Mouse (Mus musculus): ENCODE measurements around the gene Sf3b1. TPM values are rescaled to one million over a fixed set of nuclear protein-coding genes. Genes with fewer than 3 reads are reported as not detected.
"Not testable (repeated sequence)": the region's sequence is repeated elsewhere in the genome, so short reads cannot be mapped to it uniquely, and the experiment has no call there.

The Sf3b1 gene
- polyA plus RNA-seq, 1 experiment from 2014 or later = 270 TPM

- ATAC-seq (ENCODE audit: insufficient read depth, low FRiP score); H3K4me2 ChIP-seq (ENCODE audit: low read depth, low read length); H3K4me1 ChIP-seq (ENCODE audit: control insufficient read depth, insufficient read depth, low read length); H3K27ac ChIP-seq (ENCODE audit: low read length); H3K27me3 ChIP-seq (ENCODE audit: control insufficient read depth, insufficient read depth, low read length); H3K4me3 ChIP-seq (replicated peaks; ENCODE audit: low read length); H3K9me3 ChIP-seq (replicated peaks; ENCODE audit: control insufficient read depth, low read length); H3K36me3 ChIP-seq (ENCODE audit: control insufficient read depth, insufficient read depth, low read length); H3K9ac ChIP-seq (ENCODE audit: low read length): not testable (repeated sequence)
- WGBS = 88% methylated on average over 2 of the region's 2 CpGs
Measured at GRCm38 (mm10) chr1:55008313-55008712, 19.0 kb downstream of the Sf3b1 start.

- WGBS = 90% methylated on average over 5 of the region's 5 CpGs
- no peak overlapping the region for H3K4me2 ChIP-seq (ENCODE audit: low read depth, low read length)
- no peak overlapping the region for H3K4me3 ChIP-seq (replicated peaks; ENCODE audit: low read length)
- H3K27me3 ChIP-seq (ENCODE audit: control insufficient read depth, insufficient read depth, low read length) = no peaks in the 10 kb centered on the region
- H3K9me3 ChIP-seq (replicated peaks; ENCODE audit: control insufficient read depth, low read length) = no peaks in the 10 kb centered on the region
- no peak overlapping the region for H3K9ac ChIP-seq (ENCODE audit: low read length)
- no peak for ATAC-seq (ENCODE audit: insufficient read depth, low FRiP score)
- no peak overlapping the region for H3K27ac ChIP-seq (ENCODE audit: low read length)
- no peaks in the 10 kb centered on the region for H3K4me1 ChIP-seq (ENCODE audit: control insufficient read depth, insufficient read depth, low read length)
- H3K36me3 ChIP-seq (ENCODE audit: control insufficient read depth, insufficient read depth, low read length) = peaks cover 39% of the 10 kb centered on the region
Measured at GRCm38 (mm10) chr1:54993581-54993980, 33.7 kb downstream of the Sf3b1 start.

GRCm38 (mm10) chr1:54986248-54986647 is 41.0 kb downstream of the Sf3b1 start:
- Histone ChIP-seq H3K4me2 (ENCODE audit: low read depth, low read length) (no peak overlapping the region), H3K27ac (ENCODE audit: low read length) (no peak overlapping the region), H3K4me3 (replicated peaks; ENCODE audit: low read length) (no peak overlapping the region), H3K9me3 (replicated peaks; ENCODE audit: control insufficient read depth, low read length) (no peaks in the 10 kb centered on the region), H3K4me1 (ENCODE audit: control insufficient read depth, insufficient read depth, low read length) (no peaks in the 10 kb centered on the region), H3K36me3 (ENCODE audit: control insufficient read depth, insufficient read depth, low read length) (peaks cover 10% of the 10 kb centered on the region; the same call in 1 of the 2 replicates), H3K27me3 (ENCODE audit: control insufficient read depth, insufficient read depth, low read length) (no peaks in the 10 kb centered on the region), H3K9ac (ENCODE audit: low read length) (no peak overlapping the region)
- no peak for ATAC-seq (ENCODE audit: insufficient read depth, low FRiP score)
- WGBS = 95% methylated on average over 5 of the region's 5 CpGs

- 90% methylated on average over 3 of the region's 3 CpGs for whole genome bisulfite sequencing
- H3K4me1 ChIP-seq (ENCODE audit: control insufficient read depth, insufficient read depth, low read length) = no peaks in the 10 kb centered on the region
- no peak overlapping the region for H3K4me3 ChIP-seq (replicated peaks; ENCODE audit: low read length)
- H3K9me3 ChIP-seq (replicated peaks; ENCODE audit: control insufficient read depth, low read length) = no peaks in the 10 kb centered on the region
- peaks cover 10% of the 10 kb centered on the region; the same call in 1 of the 2 replicates for H3K36me3 ChIP-seq (ENCODE audit: control insufficient read depth, insufficient read depth, low read length)
- H3K27ac ChIP-seq (ENCODE audit: low read length) = no peak overlapping the region
- H3K9ac ChIP-seq (ENCODE audit: low read length) = no peak overlapping the region
- no peaks in the 10 kb centered on the region for H3K27me3 ChIP-seq (ENCODE audit: control insufficient read depth, insufficient read depth, low read length)
- ATAC-seq (ENCODE audit: insufficient read depth, low FRiP score) = no peak
- H3K4me2 ChIP-seq (ENCODE audit: low read depth, low read length) = no peak overlapping the region
Measured at GRCm38 (mm10) chr1:54985831-54986230, 41.5 kb downstream of the Sf3b1 start.

- Histone ChIP-seq H3K4me1 (ENCODE audit: control insufficient read depth, insufficient read depth, low read length) (no peaks in the 10 kb centered on the region), H3K4me2 (ENCODE audit: low read depth, low read length) (no peak overlapping the region), H3K4me3 (replicated peaks; ENCODE audit: low read length) (no peak overlapping the region), H3K27ac (ENCODE audit: low read length) (no peak overlapping the region), H3K36me3 (ENCODE audit: control insufficient read depth, insufficient read depth, low read length) (peaks cover 9% of the 10 kb centered on the region; the same call in 1 of the 2 replicates), H3K27me3 (ENCODE audit: control insufficient read depth, insufficient read depth, low read length) (no peaks in the 10 kb centered on the region), H3K9ac (ENCODE audit: low read length) (no peak overlapping the region), H3K9me3 (replicated peaks; ENCODE audit: control insufficient read depth, low read length) (no peaks in the 10 kb centered on the region)
- 87% methylated on average over 7 of the region's 7 CpGs for WGBS
- ATAC-seq (ENCODE audit: insufficient read depth, low FRiP score) = no peak
Measured at GRCm38 (mm10) chr1:54984154-54984553, 43.1 kb downstream of the Sf3b1 start.

GRCm38 (mm10) chr1:54983339-54983738 is 43.9 kb downstream of the Sf3b1 start:
- Histone ChIP-seq H3K27ac (ENCODE audit: low read length) (no peak overlapping the region), H3K9ac (ENCODE audit: low read length) (no peak overlapping the region), H3K27me3 (ENCODE audit: control insufficient read depth, insufficient read depth, low read length) (no peaks in the 10 kb centered on the region), H3K4me3 (replicated peaks; ENCODE audit: low read length) (no peak overlapping the region), H3K4me1 (ENCODE audit: control insufficient read depth, insufficient read depth, low read length) (no peaks in the 10 kb centered on the region), H3K9me3 (replicated peaks; ENCODE audit: control insufficient read depth, low read length) (no peaks in the 10 kb centered on the region), H3K4me2 (ENCODE audit: low read depth, low read length) (no peak overlapping the region), H3K36me3 (ENCODE audit: control insufficient read depth, insufficient read depth, low read length) (0 out of 2 replicates have a peak, but pooled peaks cover 6% of the 10 kb centered on the region)
- ATAC-seq (ENCODE audit: insufficient read depth, low FRiP score) = no peak; the same call in 1 of the 2 replicates
- WGBS = 60% methylated on average over 3 of the region's 3 CpGs

GRCm38 (mm10) chr1:54982636-54983035 is 44.6 kb downstream of the Sf3b1 start:
- 87% methylated on average over 3 of the region's 3 CpGs for WGBS
- Histone ChIP-seq H3K4me1 (ENCODE audit: control insufficient read depth, insufficient read depth, low read length) (no peaks in the 10 kb centered on the region), H3K4me3 (replicated peaks; ENCODE audit: low read length) (no peak overlapping the region), H3K27ac (ENCODE audit: low read length) (no peak overlapping the region), H3K4me2 (ENCODE audit: low read depth, low read length) (no peak overlapping the region), H3K9ac (ENCODE audit: low read length) (no peak overlapping the region), H3K36me3 (ENCODE audit: control insufficient read depth, insufficient read depth, low read length) (0 out of 2 replicates have a peak, but pooled peaks cover 6% of the 10 kb centered on the region), H3K27me3 (ENCODE audit: control insufficient read depth, insufficient read depth, low read length) (no peaks in the 10 kb centered on the region), H3K9me3 (replicated peaks; ENCODE audit: control insufficient read depth, low read length) (no peaks in the 10 kb centered on the region)
- ATAC-seq (ENCODE audit: insufficient read depth, low FRiP score) = no peak

GRCm38 (mm10) chr1:54979226-54979984 is 47.9 kb downstream of the Sf3b1 start:
- ATAC-seq (ENCODE audit: insufficient read depth, low FRiP score) = no peak
- H3K4me2 ChIP-seq (ENCODE audit: low read depth, low read length) = no peak overlapping the region
- H3K4me1 ChIP-seq (ENCODE audit: control insufficient read depth, insufficient read depth, low read length) = no peaks in the 10 kb centered on the region
- no peaks in the 10 kb centered on the region for H3K27me3 ChIP-seq (ENCODE audit: control insufficient read depth, insufficient read depth, low read length)
- H3K36me3 ChIP-seq (ENCODE audit: control insufficient read depth, insufficient read depth, low read length) = no peaks in the 10 kb centered on the region
- 52% methylated on average over 1 of the region's 1 CpGs for WGBS
- no peak overlapping the region for H3K4me3 ChIP-seq (replicated peaks; ENCODE audit: low read length)
- no peaks in the 10 kb centered on the region for H3K9me3 ChIP-seq (replicated peaks; ENCODE audit: control insufficient read depth, low read length)
- no peak overlapping the region for H3K27ac ChIP-seq (ENCODE audit: low read length)
- H3K9ac ChIP-seq (ENCODE audit: low read length) = no peak overlapping the region

GRCm38 (mm10) chr1:54971687-54972404 is 55.4 kb downstream of the Sf3b1 start:
- H3K4me2 ChIP-seq (ENCODE audit: low read depth, low read length) = no peak overlapping the region
- H3K27me3 ChIP-seq (ENCODE audit: control insufficient read depth, insufficient read depth, low read length) = no peaks in the 10 kb centered on the region
- 70% methylated on average over 5 of the region's 5 CpGs for WGBS
- no peak for ATAC-seq (ENCODE audit: insufficient read depth, low FRiP score)
- H3K27ac ChIP-seq (ENCODE audit: low read length) = no peak overlapping the region
- no peaks in the 10 kb centered on the region for H3K9me3 ChIP-seq (replicated peaks; ENCODE audit: control insufficient read depth, low read length)
- H3K36me3 ChIP-seq (ENCODE audit: control insufficient read depth, insufficient read depth, low read length) = no peaks in the 10 kb centered on the region
- no peak overlapping the region for H3K4me3 ChIP-seq (replicated peaks; ENCODE audit: low read length)
- H3K9ac ChIP-seq (ENCODE audit: low read length) = no peak overlapping the region
- no peaks in the 10 kb centered on the region for H3K4me1 ChIP-seq (ENCODE audit: control insufficient read depth, insufficient read depth, low read length)
